Mouse (Mus musculus) neural tube, embryonic 14.5 days (tissue): ENCODE results near the gene Cx3cl1. TPM values are rescaled to one million over a fixed set of nuclear protein-coding genes. Genes with fewer than 3 reads are reported as not detected.

Experiments
- ATAC-seq: fragments of 200-750 bp; cut with Nextera tagmentation; 2 replicates; pipeline ENCODE4 v1.8.0; 2017; ENCODE audit warnings: low read depth, mild to moderate bottlenecking, moderate TSS enrichment, moderate library complexity
- H3K27ac ChIP-seq: fragments of 300-500 bp; sonication (generic); 2 replicates; pipeline ENCODE4 v1.5.1; 2014; ENCODE audit warnings: low read depth, mild to moderate bottlenecking, control low read depth, low read length, moderate library complexity, mixed read lengths
- H3K27me3 ChIP-seq: fragments of 300-500 bp; sonication (generic); 2 replicates; pipeline ENCODE4 v1.6.1; 2014; ENCODE audit warnings: low read length; ENCODE audit not compliant: control insufficient read depth, insufficient read depth
- H3K36me3 ChIP-seq: fragments of 300-500 bp; sonication (generic); 2 replicates; pipeline ENCODE4 v1.6.1; 2014; ENCODE audit warnings: low read length, mixed read lengths; ENCODE audit not compliant: control insufficient read depth, insufficient read depth
- H3K4me1 ChIP-seq: fragments of 300-500 bp; sonication (generic); 2 replicates; pipeline ENCODE4 v1.6.1; 2014; ENCODE audit warnings: low read length; ENCODE audit not compliant: control insufficient read depth, insufficient read depth
- H3K4me2 ChIP-seq: fragments of 300-500 bp; sonication (generic); 2 replicates; pipeline ENCODE4 v1.6.1; 2014; ENCODE audit warnings: mild to moderate bottlenecking, low read depth, low read length, control low read depth
- H3K4me3 ChIP-seq: fragments of 300-500 bp; sonication (generic); 2 replicates; pipeline ENCODE4 v1.5.1; 2014; ENCODE audit warnings: low read depth, low read length, control low read depth, mixed read lengths
- H3K9ac ChIP-seq: fragments of 300-500 bp; sonication (generic); replicated peaks from 2 replicates; pipeline ENCODE4 v1.6.1; 2014; ENCODE audit warnings: low read depth, mild to moderate bottlenecking, control low read depth, low read length, mixed read lengths
- H3K9me3 ChIP-seq: fragments of 300-500 bp; sonication (generic); 2 replicates; pipeline ENCODE4 v1.6.1; 2016; ENCODE audit warnings: low read length; ENCODE audit not compliant: control insufficient read depth
- WGBS: fragments of 180-500 bp; shearing (Covaris S2); extraction: QIAGEN DNeasy Blood & Tissue Kit; methylation state at CpG from one replicate; pipeline ENCODE4 v1.1.7; 2014; 5-methylcytosine and 5-hydroxymethylcytosine counted together
- polyA plus RNA-seq: library from polyadenylated mRNA; unstranded; fragments of >200 nt; fragmentation: Nextera tagmentation; extraction: Ambion mirVana; gene quantifications from 2 replicates; pipeline ENCODE4 v1.2.1, GENCODE M21; 2014

Gene Cx3cl1
- polyA plus RNA-seq, 1 experiment from 2014 or later: 41.6 TPM

- no peak overlapping the region for H3K4me2 ChIP-seq
- H3K27ac ChIP-seq: no peak overlapping the region
- no peaks in the 10 kb centered on the region for H3K4me1 ChIP-seq
- ATAC-seq: no peak
- 93% methylated on average over 11 of the region's 11 CpGs for WGBS
- no peaks in the 10 kb centered on the region for H3K9me3 ChIP-seq
- H3K27me3 ChIP-seq: no peaks in the 10 kb centered on the region
- no peak overlapping the region for H3K4me3 ChIP-seq
- peaks cover 3% of the 10 kb centered on the region; the same call in 1 of the 2 replicates for H3K36me3 ChIP-seq
- no peak overlapping the region for H3K9ac ChIP-seq
Observed at GRCm38 (mm10) chr8:94817933-94818332, 46.1 kb downstream of the Cx3cl1 start.

DNA sequence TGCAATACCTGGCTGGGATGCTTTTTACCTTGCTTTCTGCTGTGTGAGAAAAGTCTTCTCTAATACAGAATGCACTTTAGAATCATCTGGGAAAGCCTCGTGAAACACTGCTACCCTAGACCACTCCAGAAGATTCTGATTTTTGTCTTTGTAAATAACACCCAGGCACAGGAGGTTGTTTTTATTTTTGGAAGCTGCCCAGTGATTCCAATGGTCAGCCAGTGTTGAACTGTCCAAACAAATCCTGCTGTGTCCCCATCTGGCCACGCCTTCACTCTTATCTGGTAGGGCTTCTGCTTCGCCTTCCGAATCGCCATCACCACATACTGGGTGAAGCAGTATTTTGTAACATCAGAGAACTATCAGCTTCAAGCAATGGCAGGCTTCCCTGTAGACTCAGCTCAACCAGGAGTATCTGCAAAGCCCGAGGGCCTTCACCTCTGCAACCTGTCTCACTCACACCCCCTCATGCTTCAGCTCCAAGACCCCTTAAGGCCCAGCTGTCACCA is 47.9 kb downstream of the Cx3cl1 start:
- no peaks in the 10 kb centered on the region for H3K27me3 ChIP-seq
- H3K4me2 ChIP-seq: no peak overlapping the region
- H3K4me1 ChIP-seq: no peaks in the 10 kb centered on the region
- H3K9ac ChIP-seq: no peak overlapping the region
- ATAC-seq: no peak
- no peaks in the 10 kb centered on the region for H3K9me3 ChIP-seq
- 83% methylated on average over 6 of the region's 6 CpGs for WGBS
- H3K4me3 ChIP-seq: no peak overlapping the region
- H3K36me3 ChIP-seq: peaks cover 17% of the 10 kb centered on the region
- H3K27ac ChIP-seq: no peak overlapping the region

DNA sequence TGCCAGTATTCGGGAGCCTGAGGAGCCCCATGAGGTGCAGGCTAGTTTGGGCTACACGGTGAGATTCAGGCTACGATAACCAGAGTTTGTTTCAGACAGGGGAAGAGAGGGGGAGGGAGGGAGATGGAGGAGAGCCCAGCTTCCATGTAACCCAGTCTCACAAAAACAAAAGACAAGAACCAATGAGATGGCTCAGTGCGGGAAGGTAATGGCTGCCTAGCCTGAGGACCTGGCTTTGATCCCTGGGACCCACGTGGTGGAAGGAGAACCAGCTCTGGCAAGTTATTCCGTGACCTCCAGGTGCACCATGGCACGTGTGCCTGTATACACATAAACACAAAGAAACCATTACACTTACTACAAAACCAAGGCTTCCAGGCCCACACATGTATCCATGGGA is 48.7 kb downstream of the Cx3cl1 start:
- Histone ChIP-seq H3K9ac (no peak overlapping the region), H3K36me3 (peaks cover 22% of the 10 kb centered on the region), H3K4me1 (no peaks in the 10 kb centered on the region), H3K4me3 (no peak overlapping the region), H3K27me3 (no peaks in the 10 kb centered on the region), H3K27ac (no peak overlapping the region), H3K4me2 (no peak overlapping the region), H3K9me3 (no peaks in the 10 kb centered on the region)
- no peak for ATAC-seq
- 89% methylated on average over 7 of the region's 7 CpGs for WGBS

DNA sequence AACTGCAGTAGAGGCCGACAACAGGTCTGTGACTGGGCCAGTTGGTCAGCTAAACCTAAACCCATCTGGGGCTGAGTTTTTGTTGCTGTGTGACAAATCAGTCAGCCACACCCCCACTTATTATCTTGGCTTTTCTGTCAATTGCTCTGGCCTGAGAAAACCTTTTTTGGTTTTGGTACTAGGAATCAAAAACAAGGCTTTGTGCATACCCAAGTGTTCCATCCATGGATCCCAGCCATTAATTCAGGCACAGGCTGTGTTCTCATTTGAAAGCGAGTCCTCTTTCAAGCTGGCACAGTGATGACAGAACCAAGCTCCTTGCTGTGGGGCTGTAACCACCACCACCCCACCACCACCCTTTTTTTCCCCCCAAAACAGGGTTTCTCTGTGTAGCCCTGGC is 49.6 kb downstream of the Cx3cl1 start:
- no peak overlapping the region for H3K9ac ChIP-seq
- H3K36me3 ChIP-seq: peaks cover 22% of the 10 kb centered on the region
- no peaks in the 10 kb centered on the region for H3K27me3 ChIP-seq
- H3K4me1 ChIP-seq: no peaks in the 10 kb centered on the region
- no peak overlapping the region for H3K4me3 ChIP-seq
- no peak for ATAC-seq
- 100% methylated on average over 2 of the region's 2 CpGs for WGBS
- no peaks in the 10 kb centered on the region for H3K9me3 ChIP-seq
- no peak overlapping the region for H3K4me2 ChIP-seq
- H3K27ac ChIP-seq: no peak overlapping the region

DNA sequence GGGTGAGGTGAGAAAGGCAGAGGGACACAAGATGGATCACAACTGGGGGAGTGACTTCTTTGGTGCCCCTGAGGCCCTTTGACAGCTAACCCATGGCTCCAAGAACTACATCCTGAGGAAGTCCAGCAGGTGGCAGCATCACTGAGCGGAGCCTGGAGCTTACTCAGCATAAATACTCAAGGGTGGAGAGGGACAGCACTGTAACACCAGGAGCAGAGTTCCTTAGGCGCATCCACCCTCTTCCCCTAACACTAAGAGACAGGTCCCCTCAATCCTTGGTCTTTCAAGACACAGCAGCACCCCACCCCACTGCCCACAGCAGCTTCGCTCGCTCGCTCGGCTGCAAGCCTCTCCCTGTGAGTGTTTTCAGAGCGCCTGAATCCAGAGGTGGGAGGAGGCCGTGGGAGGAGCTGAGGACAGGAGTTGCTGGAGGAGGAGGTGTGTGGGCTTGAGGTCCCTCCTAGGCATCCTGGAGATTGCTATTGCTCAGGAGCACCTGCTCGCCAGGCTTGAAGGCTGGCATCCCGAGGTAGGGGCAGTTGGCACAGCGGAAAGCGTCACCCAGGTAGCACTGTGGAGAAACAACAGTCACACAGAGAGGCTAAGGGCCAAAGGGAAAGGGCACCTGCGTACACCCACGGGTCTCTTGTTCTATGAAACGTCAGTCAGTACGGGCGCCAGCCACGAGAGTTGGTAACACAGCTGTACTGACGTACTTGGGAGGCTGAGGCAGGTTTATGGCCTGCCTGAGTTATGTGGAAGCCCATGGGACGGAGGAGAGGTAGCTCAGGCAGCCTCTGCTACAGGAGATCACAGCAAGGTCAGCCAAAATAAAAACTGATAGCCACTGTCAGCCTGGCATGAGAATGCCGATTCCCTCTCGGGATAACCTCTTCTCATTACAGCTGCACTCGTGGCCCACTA is 51.1 kb downstream of the Cx3cl1 start:
- H3K9me3 ChIP-seq: no peaks in the 10 kb centered on the region
- no peaks in the 10 kb centered on the region for H3K4me1 ChIP-seq
- ATAC-seq: peak; percentile 77; the same call in 1 of the 2 replicates
- H3K36me3 ChIP-seq: peaks cover 30% of the 10 kb centered on the region
- H3K9ac ChIP-seq: no peak overlapping the region
- no peaks in the 10 kb centered on the region for H3K27me3 ChIP-seq
- 77% methylated on average over 23 of the region's 23 CpGs for WGBS
- no peak overlapping the region for H3K4me3 ChIP-seq
- H3K27ac ChIP-seq: no peak overlapping the region
- H3K4me2 ChIP-seq: no peak overlapping the region

- H3K4me3 ChIP-seq: no peak overlapping the region
- ATAC-seq: no peak
- WGBS: 90% methylated on average over 6 of the region's 6 CpGs
- H3K4me2 ChIP-seq: no peak overlapping the region
- H3K9me3 ChIP-seq: no peaks in the 10 kb centered on the region
- H3K4me1 ChIP-seq: no peaks in the 10 kb centered on the region
- H3K9ac ChIP-seq: no peak overlapping the region
- no peaks in the 10 kb centered on the region for H3K27me3 ChIP-seq
- peaks cover 30% of the 10 kb centered on the region for H3K36me3 ChIP-seq
- H3K27ac ChIP-seq: no peak overlapping the region
Observed at GRCm38 (mm10) chr8:94825170-94825569, 53.4 kb downstream of the Cx3cl1 start.

- Histone ChIP-seq H3K9ac (no peak overlapping the region), H3K27ac (no peak overlapping the region), H3K27me3 (no peaks in the 10 kb centered on the region), H3K4me3 (no peak overlapping the region), H3K9me3 (no peaks in the 10 kb centered on the region), H3K36me3 (peaks cover 30% of the 10 kb centered on the region), H3K4me2 (no peak overlapping the region), H3K4me1 (no peaks in the 10 kb centered on the region)
- WGBS: 99% methylated on average over 5 of the region's 5 CpGs
- ATAC-seq: no peak
Observed at GRCm38 (mm10) chr8:94826210-94826609, 54.4 kb downstream of the Cx3cl1 start.

- 90% methylated on average over 6 of the region's 6 CpGs for WGBS
- H3K4me3 ChIP-seq: no peak overlapping the region
- no peak overlapping the region for H3K27ac ChIP-seq
- H3K36me3 ChIP-seq: peaks cover 23% of the 10 kb centered on the region
- no peaks in the 10 kb centered on the region for H3K4me1 ChIP-seq
- H3K9ac ChIP-seq: no peak overlapping the region
- H3K9me3 ChIP-seq: no peaks in the 10 kb centered on the region
- no peak for ATAC-seq
- H3K27me3 ChIP-seq: no peaks in the 10 kb centered on the region
- H3K4me2 ChIP-seq: no peak overlapping the region
Observed at GRCm38 (mm10) chr8:94828284-94828683, 56.5 kb downstream of the Cx3cl1 start.
